Mouse (Mus musculus) kidney, adult 2 months (tissue): ENCODE data around the gene Mien1. TPM values are rescaled to one million over a fixed set of nuclear protein-coding genes. Genes with fewer than 3 reads are reported as not detected.

Experiments used
- DNase-seq: peaks from one replicate; pipeline ENCODE4 v3.0.0; 2021
- H3K27ac ChIP-seq: fragments of 200-500 bp; 2 replicates; pipeline ENCODE4 v1.5.1; 2012; ENCODE audit warnings: low read depth, low read length, control low read depth, inconsistent platforms; ENCODE audit not compliant: insufficient read depth
- H3K27me3 ChIP-seq: fragments of 200-500 bp; replicated peaks from 2 replicates; pipeline ENCODE4 v1.6.1; 2012; ENCODE audit warnings: mild to moderate bottlenecking, moderate library complexity, low read length, inconsistent platforms; ENCODE audit not compliant: control insufficient read depth, insufficient read depth
- H3K36me3 ChIP-seq: fragments of 200-500 bp; 2 replicates; pipeline ENCODE4 v1.6.1; 2012; ENCODE audit warnings: mild to moderate bottlenecking, moderate library complexity, low read length, inconsistent platforms; ENCODE audit not compliant: control insufficient read depth, insufficient read depth
- H3K4me1 ChIP-seq: fragments of 200-500 bp; 2 replicates; pipeline ENCODE4 v1.6.1; 2011; ENCODE audit warnings: low read length; ENCODE audit not compliant: control insufficient read depth, insufficient read depth
- H3K4me3 ChIP-seq: fragments of 200-500 bp; 2 replicates; pipeline ENCODE4 v1.5.1; 2011; ENCODE audit warnings: mild to moderate bottlenecking, low read depth, low read length, control low read depth; ENCODE audit not compliant: insufficient read depth
- CTCF ChIP-seq: fragments of 200-500 bp; conservative IDR thresholded peaks from 2 replicates; pipeline ENCODE4 v1.5.1; 2011; ENCODE audit warnings: low read depth, mild to moderate bottlenecking, control low read depth, low read length, moderate library complexity, mixed read lengths; ENCODE audit not compliant: insufficient read depth, insufficient read length
- POLR2A ChIP-seq: fragments of 200-500 bp; IDR thresholded peaks from one replicate; pipeline ENCODE4 v1.6.1; 2011; ENCODE audit warnings: low read depth, low read length, control low read depth
- WGBS: fragments of 180-500 bp; shearing (Covaris S2); methylation state at CpG from one replicate; pipeline ENCODE4 v1.1.7; 2018; 5-methylcytosine and 5-hydroxymethylcytosine counted together
- polyA plus RNA-seq: library from polyadenylated mRNA; depleted of rRNA; stranded (reverse); fragments of >200 nt; gene quantifications from 2 replicates; pipeline ENCODE4 v1.2.3, GENCODE M21; 2012

Mien1 gene
- polyA plus RNA-seq, 1 experiment = 179 TPM

DNA sequence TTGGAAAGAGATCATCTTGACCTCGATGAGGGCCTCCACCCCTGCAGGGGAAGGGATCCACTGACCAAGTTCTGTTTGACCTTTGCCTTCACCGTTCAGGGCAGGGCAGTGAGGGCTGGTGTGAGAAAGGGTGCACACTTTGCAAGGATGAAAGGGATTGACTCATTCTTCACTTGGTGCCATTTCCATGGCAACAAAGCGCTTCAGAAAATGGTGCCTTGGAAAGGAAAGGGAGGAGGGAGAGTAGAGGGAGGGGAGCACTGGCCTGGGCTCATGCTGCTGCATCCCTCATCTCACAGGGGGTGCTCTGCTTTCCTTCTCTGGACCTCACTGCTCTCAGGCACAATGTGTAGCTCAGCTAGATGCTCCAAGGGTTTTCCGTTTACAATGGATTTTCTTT lies 33.9 kb upstream of the Mien1 start:
- 59% methylated on average over 4 of the region's 4 CpGs for WGBS
- TF ChIP-seq POLR2A = no peak
- no peak for TF ChIP-seq CTCF
- Histone ChIP-seq H3K27ac (no peak overlapping the region), H3K4me3 (no peak overlapping the region), H3K4me1 (no peaks in the 10 kb centered on the region), H3K36me3 (no peaks in the 10 kb centered on the region), H3K27me3 (no peaks in the 10 kb centered on the region)
- no peak for DNase-seq

DNA sequence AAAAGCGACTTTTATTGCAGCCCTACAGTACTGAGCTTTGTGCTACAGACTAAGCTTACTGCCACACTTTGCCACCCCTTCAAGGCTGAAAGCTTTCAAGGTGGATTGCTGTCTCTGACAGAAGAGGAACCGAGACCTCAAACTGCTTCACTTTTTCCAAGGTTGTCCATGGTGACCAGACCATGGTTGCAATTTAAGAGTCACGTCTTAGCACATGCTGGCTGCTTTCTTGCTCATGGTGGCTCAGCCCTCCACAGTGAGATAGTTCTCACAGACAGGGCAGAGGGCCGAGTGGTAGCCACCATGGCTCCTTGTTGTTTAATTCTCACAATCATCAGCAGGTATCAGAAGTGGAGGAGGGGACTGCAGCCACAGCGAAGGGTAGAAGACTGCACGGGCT lies 32.0 kb upstream of the Mien1 start:
- no peak overlapping the region for H3K27ac ChIP-seq

DNA sequence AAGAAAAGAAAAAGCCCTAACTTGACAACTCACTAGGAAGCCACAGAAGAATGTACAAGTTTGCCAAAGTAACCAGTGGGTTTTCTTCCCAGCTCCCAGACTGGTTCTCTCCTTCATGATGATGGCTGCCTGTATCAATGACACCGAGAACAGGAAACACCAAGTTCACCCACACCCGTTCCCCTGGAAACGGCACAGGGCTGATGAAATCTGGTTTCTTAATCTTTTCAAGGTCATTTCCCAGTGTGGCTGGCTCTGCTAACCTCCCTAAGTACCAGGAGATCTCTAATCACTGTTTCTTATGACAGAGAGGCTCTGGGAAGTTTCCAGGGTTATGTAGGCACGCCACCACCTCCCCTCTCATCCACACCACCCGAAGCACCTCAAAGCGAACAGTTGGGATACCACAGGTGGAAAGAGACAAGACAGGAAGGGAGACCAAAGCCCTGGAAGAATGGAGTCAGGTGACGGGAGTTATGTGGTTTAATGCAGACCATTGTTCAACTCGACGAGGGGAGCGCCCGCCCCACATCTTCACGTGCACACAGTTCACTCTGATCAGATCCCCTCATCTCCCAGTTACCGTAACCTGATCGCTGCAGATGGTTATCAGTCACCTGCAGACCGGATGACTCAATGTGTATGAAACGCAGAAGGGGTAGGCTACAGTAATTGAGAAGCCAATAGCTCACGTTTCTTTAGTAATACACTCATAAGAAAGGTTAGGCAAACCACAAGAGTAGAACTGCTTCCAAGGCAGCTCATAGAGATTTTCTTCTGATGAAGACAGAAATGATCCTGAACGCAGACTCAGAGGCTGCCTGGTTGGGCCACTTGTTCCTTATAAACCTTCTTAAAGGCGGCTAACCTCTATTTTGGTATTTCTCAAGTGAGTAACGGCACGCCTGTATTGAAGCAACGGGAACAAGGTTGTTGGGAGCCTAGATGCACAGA lies 31.2 kb upstream of the Mien1 start:
- H3K4me3 ChIP-seq = no peak overlapping the region
- no peak for DNase-seq
- no peak overlapping the region; the same call in 1 of the 2 replicates for H3K27ac ChIP-seq
- TF ChIP-seq CTCF (no peak), POLR2A (no peak)
- H3K27me3 ChIP-seq = no peaks in the 10 kb centered on the region
- no peaks in the 10 kb centered on the region for H3K36me3 ChIP-seq
- 51% methylated on average over 22 of the region's 22 CpGs for WGBS
- no peaks in the 10 kb centered on the region for H3K4me1 ChIP-seq

More for the DNA sequence above, 32.0 kb upstream of the Mien1 start:
- 76% methylated on average over 6 of the region's 6 CpGs for WGBS
- Histone ChIP-seq H3K4me1 (no peaks in the 10 kb centered on the region), H3K4me3 (no peak overlapping the region), H3K27me3 (no peaks in the 10 kb centered on the region), H3K36me3 (no peaks in the 10 kb centered on the region)
- TF ChIP-seq POLR2A (no peak), CTCF (no peak)
- DNase-seq = no peak

DNA sequence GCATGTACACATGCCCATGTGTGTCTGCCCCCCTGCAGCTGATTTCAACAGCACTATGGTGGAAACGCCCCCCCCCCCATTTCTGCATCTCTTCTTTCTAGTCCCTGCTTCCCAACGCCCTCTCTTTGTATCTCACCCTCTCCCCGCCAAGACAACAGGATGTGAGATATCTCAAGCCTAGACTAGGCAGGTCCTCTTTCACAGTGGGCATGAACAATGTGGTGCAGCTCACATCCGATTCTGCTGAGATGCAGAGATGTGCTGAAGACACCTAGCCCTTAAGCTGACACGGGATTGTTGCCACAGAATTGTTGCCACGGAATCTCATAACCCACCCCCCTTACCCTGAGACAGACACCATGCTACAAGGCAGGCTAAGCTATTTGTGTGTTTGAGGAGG lies 25.7 kb upstream of the Mien1 start:
- no peak overlapping the region for H3K4me3 ChIP-seq
- no peaks in the 10 kb centered on the region for H3K36me3 ChIP-seq
- H3K4me1 ChIP-seq = no peaks in the 10 kb centered on the region
- no peak for DNase-seq
- TF ChIP-seq CTCF = no peak
- TF ChIP-seq POLR2A = no peak
- no peak overlapping the region for H3K27ac ChIP-seq
- 77% methylated on average over 6 of the region's 6 CpGs for WGBS
- H3K27me3 ChIP-seq = no peaks in the 10 kb centered on the region

DNA sequence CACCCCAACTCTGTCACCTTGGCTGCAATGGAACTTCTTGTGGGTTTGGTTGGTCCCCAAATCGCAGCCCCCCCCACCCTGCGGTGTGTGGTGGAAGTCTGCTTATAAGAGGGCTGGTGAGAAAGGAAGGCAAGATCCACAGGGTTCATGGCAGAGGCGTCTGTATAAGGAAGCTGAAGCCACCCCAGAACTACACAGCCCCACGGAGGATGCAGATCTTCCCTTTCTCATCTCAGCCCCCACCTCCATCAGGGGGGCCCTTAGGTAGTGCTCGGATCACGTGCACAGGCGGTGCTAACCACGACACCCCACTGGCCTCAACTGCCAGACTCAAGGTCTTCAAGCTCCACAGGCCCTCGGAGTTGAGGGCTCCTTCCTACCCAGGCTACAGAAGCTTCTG lies 25.1 kb upstream of the Mien1 start:
- no peak for DNase-seq
- 86% methylated on average over 9 of the region's 9 CpGs for WGBS
- Histone ChIP-seq H3K27ac (no peak overlapping the region), H3K4me3 (no peak overlapping the region), H3K36me3 (no peaks in the 10 kb centered on the region), H3K4me1 (no peaks in the 10 kb centered on the region), H3K27me3 (no peaks in the 10 kb centered on the region)
- TF ChIP-seq CTCF (no peak), POLR2A (no peak)

DNA sequence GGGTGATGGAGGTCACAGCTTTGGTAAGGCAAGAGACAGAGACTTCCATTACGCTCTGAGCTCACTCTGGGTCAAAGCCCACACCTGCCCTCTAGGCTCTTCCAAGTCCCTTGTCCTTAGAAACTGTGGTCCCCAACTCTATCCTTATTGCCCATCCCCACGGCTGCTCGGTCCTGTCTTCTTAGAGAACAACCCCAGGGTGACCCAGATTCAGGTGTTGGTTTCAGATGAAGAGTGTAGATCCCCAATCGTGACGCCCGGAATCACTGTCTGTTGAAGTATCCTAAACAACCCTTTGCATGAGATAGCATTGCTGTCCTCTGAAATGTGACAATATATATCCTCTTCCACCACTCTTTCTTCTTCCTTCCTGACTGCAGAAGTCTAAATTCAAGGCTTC lies 23.5 kb upstream of the Mien1 start:
- no peak for TF ChIP-seq POLR2A
- no peak for TF ChIP-seq CTCF
- WGBS = 94% methylated on average over 6 of the region's 6 CpGs
- no peaks in the 10 kb centered on the region for H3K27me3 ChIP-seq
- no peak overlapping the region for H3K27ac ChIP-seq
- DNase-seq = no peak
- no peaks in the 10 kb centered on the region for H3K36me3 ChIP-seq
- H3K4me1 ChIP-seq = 0 out of 2 replicates have a peak, but pooled peaks cover under 1% of the 10 kb centered on the region
- no peak overlapping the region for H3K4me3 ChIP-seq

DNA sequence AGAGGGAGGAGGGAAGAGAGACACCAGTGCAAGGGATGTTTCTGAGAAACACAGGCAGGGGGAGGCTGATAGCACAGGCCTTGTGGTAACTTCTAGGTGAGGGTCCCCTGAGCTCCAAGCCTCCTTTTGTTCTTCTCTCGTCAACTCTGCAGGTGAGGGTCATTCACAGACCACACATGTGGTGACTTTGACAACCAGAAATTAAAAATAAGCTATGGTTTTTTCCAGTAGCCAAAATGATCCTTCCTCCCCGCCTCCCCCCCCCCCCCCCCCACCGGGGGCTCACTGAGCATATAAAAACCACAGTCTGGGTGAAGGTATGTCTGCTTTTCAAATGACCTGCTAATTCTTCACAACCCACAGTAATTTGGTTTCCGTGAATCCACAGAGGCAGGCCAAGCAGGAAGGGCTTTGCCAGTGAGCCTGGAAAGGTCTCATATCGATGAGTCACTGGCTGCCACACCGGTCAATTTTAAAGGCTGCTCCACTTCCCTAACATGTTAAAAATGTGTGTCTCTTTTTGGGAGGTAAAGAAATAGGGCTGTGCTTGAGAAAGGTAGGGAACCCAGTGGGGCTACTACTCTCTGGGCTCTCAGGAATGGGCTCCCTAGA lies 22.4 kb upstream of the Mien1 start:
- Histone ChIP-seq H3K4me3 (no peak overlapping the region), H3K27me3 (no peaks in the 10 kb centered on the region), H3K4me1 (0 out of 2 replicates have a peak, but pooled peaks cover 8% of the 10 kb centered on the region), H3K27ac (no peak overlapping the region), H3K36me3 (no peaks in the 10 kb centered on the region)
- DNase-seq = no peak
- TF ChIP-seq POLR2A (no peak), CTCF (no peak)
- 60% methylated on average over 6 of the region's 6 CpGs for WGBS
